In genomic region chr12:103226121-103226520, GRCm38 (mm10) we compare ENCODE assay signal across 37 mouse cellular contexts. TPM values are rescaled to one million over a fixed set of nuclear protein-coding genes. Genes with fewer than 3 reads are reported as not detected.
"Had no signal": no experiment of that assay in that cellular context is flagged by ENCODE, and none has a peak within 500 bp of the region (broad histone marks: within the 10 kb centered on the region; RNA-seq: fewer than 3 reads in every experiment).

No protein-coding gene starts in this region.

- H3K9ac ChIP-seq: heart, embryonic 12.5 days; heart, embryonic 13.5 days; heart, embryonic 15.5 days; hindbrain, embryonic 12.5 days; hindbrain, embryonic 13.5 days; hindbrain, embryonic 14.5 days; hindbrain, embryonic 15.5 days; intestine, embryonic 15.5 days; kidney, embryonic 15.5 days had no signal

- H3K27ac ChIP-seq: heart, adult 2 months; heart, embryonic 10.5 days; heart, embryonic 13.5 days; heart, embryonic 15.5 days; hindbrain, embryonic 10.5 days; hindbrain, embryonic 12.5 days; hindbrain, embryonic 13.5 days; hindbrain, embryonic 14.5 days; hindbrain, embryonic 15.5 days; hindbrain, postnatal 0 days; intestine, embryonic 15.5 days; kidney, embryonic 15.5 days; kidney, postnatal 0 days; layer of hippocampus, adult 2 months had no signal

- DNase-seq: heart, adult 18-20 months; heart, adult 2 months; heart, postnatal 10 days; heart, postnatal 14 days; heart, postnatal 36 days; heart, postnatal 4 days; kidney, adult 11 months; kidney, adult 18-20 months; kidney, adult 2 months; kidney, adult 8-10 months; kidney, adult 9 months; kidney, postnatal 10 days; kidney, postnatal 14 days; kidney, postnatal 25 days; kidney, postnatal 36 days; kidney, postnatal 4 days; layer of hippocampus, adult 9-11 months had no signal

- ATAC-seq: hindbrain, embryonic 16.5 days; hindbrain, postnatal 0 days; inflammation-experienced regulatory T-cells, adult 6 months; intestine, embryonic 15.5 days; intestine, embryonic 16.5 days; intestine, postnatal 0 days had no signal

- H3K9me3 ChIP-seq: heart, embryonic 10.5 days; heart, embryonic 12.5 days; heart, embryonic 13.5 days; heart, embryonic 15.5 days; hindbrain, embryonic 10.5 days; hindbrain, embryonic 12.5 days; hindbrain, embryonic 13.5 days; hindbrain, embryonic 15.5 days; intestine, embryonic 15.5 days; kidney, embryonic 15.5 days had no signal

- H3K27me3 ChIP-seq: hindbrain, embryonic 12.5 days; hindbrain, embryonic 13.5 days; hindbrain, embryonic 15.5 days; intestine, embryonic 15.5 days; kidney, embryonic 15.5 days had no signal

- H3K36me3 ChIP-seq: heart, embryonic 10.5 days; heart, embryonic 12.5 days; heart, embryonic 13.5 days; heart, embryonic 15.5 days; hindbrain, embryonic 10.5 days; hindbrain, embryonic 12.5 days; hindbrain, embryonic 13.5 days; hindbrain, embryonic 15.5 days; intestine, embryonic 15.5 days; kidney, embryonic 15.5 days had no signal

- H3K4me3 ChIP-seq: heart, adult 2 months; heart, embryonic 10.5 days; heart, embryonic 12.5 days; heart, embryonic 13.5 days; heart, embryonic 15.5 days; hindbrain, embryonic 10.5 days; hindbrain, embryonic 12.5 days; hindbrain, embryonic 13.5 days; hindbrain, embryonic 15.5 days; intestine, embryonic 15.5 days; kidney, embryonic 15.5 days; layer of hippocampus, adult 2 months had no signal

- H3K4me1 ChIP-seq: hindbrain, embryonic 12.5 days; hindbrain, embryonic 13.5 days; hindbrain, embryonic 15.5 days; intestine, embryonic 15.5 days; kidney, embryonic 15.5 days had no signal

- H3K4me2 ChIP-seq: heart, embryonic 11.5 days; heart, embryonic 12.5 days; heart, embryonic 13.5 days; heart, embryonic 15.5 days; hindbrain, embryonic 12.5 days; hindbrain, embryonic 13.5 days; hindbrain, embryonic 14.5 days; hindbrain, embryonic 15.5 days; intestine, embryonic 15.5 days; kidney, embryonic 15.5 days had no signal

RNA-seq across cellular contexts. Expression of gene Prima1, which starts 15.8 kb away (rescaled TPM):
- polyA plus RNA-seq: heart, postnatal 0 days; inflammation-experienced regulatory T-cells, adult 6 months had no signal
